Mouse (Mus musculus) lung, postnatal 14 days (tissue): ENCODE data around the gene Haus8.
A peak's percentile ranks its signal among the peaks of the same experiment; 100 is the strongest.
"Not testable (repeated sequence)": the region's sequence is repeated elsewhere in the genome, so short reads cannot be mapped to it uniquely, and the experiment has no call there.

ENCODE experiments used
- DNase-seq: peaks from one replicate; pipeline ENCODE4 v3.0.0; 2021

Haus8 gene

DNA sequence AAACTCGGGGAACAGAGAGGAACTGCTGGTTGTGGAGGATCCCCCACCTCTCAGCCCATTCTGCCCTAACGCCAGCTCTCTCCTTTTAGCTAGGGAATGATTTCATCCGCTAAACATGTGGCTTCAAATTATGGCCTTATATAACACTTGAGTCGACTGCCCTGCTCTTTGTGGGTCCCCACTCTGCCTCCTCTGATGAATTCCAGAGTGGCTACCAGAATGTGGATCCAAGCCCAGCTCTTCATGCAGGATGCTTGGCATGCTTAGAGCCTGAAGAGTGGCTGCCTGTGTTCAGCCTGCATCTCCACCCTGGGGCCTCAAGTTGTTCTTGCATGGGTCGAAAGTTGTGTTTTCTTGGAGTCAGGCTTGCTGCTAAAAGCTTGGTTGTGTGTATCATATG is 9.9 kb upstream of the Haus8 start:
- DNase-seq: peak; percentile 30

DNA sequence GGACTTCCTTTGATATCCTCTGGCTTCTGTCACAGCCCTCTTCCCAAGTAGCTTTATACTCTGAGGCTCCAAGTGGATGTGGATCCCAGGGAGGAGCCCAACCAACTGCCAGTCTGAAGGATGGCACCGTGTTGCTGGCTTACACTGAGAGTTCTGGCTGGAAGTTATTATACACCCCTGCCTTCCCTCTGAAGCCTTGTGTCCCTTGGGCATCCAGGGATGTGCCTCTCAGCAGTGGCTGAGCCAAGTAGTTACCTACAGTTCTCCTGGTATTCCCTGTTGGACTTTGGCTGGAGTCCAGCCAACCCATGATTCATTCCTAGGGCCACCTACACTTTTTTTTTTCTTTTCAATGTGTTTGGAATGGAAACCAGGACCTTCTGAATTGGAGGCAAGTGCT is 9.0 kb upstream of the Haus8 start:
- DNase-seq: not testable (repeated sequence)

DNA sequence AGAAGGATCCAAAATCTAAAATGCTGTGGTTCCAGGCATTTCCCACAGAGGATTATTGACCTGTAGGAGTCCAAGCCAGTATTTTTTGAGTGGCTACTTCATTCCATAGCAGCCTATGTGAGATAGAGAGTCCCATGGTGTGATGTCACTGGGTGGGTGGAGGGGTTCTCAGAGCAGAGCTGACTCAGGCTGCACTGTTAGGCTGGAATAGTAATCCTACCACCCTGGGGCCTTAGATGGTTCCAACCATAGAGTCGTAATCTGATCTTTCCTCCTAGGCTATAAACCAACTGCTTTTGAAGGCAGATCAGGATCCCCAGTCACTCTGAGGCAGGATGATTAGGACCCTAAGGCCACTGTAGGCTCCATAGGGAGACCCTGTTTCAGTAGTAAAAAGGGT is 6.7 kb upstream of the Haus8 start:
- DNase-seq: not testable (repeated sequence)

DNA sequence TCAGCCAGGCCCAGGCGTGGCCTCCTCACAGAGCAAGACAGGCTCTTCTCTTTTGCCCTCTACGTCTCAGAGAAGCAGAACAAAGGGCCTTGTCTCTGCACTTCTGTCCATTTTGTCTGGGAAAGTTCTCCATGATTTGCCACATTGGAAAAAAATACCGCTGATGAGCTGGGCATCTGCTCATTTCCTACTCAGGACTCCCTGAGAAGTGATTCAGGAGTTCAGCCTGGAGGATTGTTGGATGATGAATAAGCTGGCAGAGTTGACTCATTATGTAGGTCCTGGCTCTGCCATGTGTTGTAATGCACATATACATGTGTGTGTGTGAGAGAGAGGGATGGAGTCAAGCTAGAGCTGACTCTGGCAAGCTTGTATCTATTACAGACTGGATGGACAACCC is 3.4 kb upstream of the Haus8 start:
- no peak for DNase-seq

DNA sequence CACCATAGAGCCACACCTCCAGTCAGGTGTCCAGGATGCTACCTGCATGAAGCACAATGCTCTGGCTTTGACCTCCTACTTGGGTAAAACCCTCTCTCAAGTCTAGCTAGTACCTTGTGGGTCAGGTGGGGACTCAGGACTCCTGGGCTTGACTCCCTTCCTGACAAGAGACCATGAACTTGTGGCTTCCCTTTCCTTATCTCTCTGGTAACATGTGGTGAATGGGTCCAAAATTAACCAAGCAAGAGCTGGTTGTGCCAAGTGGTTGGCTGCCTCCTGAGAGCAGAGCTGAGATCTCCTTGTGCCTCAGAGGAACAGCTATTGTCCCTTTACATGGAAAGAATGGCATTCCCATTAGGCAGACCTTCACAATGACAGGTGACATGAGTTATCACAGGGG is 1.7 kb upstream of the Haus8 start:
- DNase-seq: no peak

DNA sequence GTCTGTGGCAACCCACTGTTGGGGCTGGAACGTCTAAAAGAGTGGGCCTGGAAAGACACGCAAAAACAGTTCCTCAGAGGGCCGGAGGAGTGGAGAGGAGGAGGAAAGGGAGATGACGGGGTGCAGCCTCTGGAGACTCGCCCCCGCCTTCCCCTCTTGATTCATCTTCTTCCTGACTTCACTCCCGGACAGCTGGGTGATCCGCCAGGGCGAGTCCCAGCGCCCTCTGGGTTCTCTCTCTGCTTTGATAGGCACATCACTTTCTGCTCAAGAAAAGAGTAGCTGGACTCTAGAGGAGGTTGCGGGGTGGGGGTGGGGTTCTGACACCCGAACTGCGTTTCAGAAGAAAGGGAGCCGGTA is 397 bp upstream of the Haus8 start:
- peak; percentile 66 for DNase-seq

DNA sequence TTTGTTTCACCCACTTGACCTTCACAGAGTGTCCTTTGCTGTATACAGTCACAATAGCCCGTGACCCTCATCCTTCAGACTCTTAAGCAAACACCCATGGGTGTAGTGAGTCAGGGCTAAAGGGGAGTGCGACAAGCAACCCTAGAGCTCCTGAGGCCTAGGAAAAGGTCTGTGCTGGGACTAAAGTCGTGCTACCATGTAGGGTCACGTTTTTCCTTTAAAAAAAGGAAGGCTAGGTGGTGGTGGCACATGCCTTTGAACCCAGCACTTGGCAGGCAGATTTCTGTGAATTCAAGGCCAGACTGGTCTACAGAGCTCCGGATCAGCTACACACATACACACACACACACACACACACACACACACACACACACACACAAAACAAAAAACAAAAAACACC is 1.1 kb downstream of the Haus8 start:
- DNase-seq: no peak

DNA sequence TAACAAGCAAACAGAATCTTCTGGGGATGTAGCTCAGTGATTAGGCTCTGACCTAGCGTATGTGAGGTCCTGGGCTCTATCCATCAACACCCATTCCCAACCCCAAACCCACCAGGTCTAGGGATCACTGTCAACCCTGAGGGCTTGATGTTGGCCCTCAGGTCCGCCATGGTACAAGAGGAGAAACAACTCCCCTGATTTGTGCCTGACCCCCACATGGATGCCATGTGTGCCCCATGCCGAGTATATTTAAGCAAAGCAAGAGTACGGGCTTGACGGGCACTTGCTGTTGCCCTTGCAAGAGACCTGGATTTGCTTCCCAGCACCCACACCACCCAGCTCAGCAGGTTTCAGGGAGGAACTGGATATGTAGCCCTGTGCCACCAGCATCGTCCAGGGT is 4.4 kb downstream of the Haus8 start:
- DNase-seq: not testable (repeated sequence)

DNA sequence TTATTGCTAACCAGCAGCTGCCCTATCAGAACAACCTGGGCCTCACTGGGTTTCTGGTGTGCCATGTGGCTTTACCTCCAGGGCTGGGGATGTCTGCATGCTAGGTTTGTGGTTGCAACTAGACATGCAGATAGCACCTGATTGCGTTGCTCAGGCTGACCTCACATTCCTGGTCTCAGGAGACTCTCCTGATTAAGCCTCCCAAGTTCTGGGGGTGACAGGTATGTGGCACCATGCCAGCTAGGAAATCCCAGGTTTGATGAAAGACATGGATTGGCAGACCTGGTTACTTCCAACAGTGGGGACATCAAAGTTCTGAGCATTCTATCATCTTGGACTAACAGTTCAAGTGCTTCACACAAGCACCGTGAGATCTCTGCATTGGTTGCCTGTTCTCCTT is 5.0 kb downstream of the Haus8 start:
- no peak for DNase-seq

DNA sequence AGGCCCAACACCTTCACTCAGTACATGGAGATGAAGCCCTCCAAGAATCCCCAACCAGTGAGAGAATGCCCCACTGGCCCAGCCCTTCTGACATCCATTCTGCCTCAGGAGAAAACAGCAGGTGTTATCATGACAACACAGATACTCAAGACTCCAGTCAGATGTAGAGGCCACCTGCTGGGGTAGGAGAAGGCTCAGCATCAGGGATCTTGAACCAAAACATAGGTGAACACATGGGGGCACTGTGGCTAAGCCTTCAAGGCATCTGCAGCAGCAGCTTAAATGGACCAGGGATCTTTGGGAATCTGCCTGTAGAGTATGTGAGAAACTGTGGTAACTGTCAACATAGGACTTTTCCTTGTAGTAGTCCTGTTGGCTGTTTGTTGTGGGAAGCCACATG is 11.5 kb downstream of the Haus8 start:
- DNase-seq: peak; percentile 52

DNA sequence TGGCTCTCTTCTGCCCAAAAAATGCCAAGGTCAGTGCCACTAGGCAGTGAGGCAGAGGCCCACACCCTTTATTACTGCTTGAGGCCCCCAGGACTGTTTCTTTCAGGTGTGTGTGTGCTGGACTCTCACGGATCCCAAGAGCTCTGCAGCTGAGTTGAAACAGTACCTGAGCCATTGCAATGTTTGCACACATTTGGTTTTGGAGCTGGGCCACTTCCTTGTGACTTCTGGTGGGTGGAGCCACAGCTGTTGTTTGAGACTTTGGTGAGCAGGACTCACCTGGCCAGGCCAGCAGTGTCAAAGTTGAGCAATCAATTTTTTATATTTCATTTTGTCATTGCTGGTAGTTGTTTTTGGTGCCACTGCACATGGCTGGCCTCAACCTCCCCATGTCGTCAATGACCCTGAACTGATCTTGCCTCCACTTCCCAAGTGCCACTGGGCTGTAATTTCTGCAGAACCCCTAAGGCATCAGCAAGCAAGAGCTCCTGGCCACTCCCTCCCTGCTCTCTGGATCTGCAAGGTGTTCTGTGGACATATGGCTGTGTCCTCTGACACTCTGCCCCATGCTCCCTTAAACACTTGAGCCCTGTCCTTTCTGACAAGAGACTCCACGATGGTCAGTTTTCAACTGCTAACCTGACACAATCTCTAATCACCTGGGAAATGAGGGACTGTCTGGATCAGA is 16.0 kb downstream of the Haus8 start:
- peak; percentile 58 for DNase-seq

DNA sequence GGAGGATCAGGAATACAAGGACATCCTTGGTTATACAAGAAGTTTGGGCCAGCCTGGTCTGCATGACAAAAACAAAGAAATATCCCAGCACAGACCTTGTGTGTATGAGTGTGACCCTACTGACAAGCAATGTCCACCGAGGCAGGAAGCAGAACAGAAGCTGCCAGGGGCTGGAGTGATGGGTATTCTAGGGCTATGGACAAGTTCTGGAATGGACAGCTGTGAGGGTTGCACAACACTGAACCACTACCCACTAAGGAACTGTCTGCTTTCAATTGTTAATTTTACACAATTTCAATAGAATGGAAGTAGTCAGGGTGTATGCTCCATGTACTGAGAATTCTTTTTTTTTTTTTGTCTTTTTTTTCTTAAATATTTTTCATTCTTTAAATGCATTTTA is 24.5 kb downstream of the Haus8 start:
- DNase-seq: no peak

DNA sequence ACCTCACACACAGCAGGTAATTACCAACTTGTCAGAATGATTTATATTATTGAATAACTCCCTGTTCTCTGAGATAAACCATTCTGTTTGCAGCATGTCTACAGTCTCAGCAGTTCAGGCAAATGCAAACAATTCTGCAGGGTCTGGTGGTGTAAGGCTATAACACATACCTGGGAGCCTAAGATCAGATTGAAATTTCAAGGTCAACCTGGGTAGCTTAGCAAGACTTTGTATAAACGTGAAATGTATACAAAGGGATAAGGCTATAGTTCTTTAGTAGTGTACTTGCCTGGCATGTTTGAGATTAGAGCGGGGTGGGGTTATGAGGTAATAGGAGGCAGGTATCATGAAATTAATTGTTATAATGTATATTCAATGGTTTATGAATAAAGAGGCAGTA is 30.0 kb downstream of the Haus8 start:
- no peak for DNase-seq

DNA sequence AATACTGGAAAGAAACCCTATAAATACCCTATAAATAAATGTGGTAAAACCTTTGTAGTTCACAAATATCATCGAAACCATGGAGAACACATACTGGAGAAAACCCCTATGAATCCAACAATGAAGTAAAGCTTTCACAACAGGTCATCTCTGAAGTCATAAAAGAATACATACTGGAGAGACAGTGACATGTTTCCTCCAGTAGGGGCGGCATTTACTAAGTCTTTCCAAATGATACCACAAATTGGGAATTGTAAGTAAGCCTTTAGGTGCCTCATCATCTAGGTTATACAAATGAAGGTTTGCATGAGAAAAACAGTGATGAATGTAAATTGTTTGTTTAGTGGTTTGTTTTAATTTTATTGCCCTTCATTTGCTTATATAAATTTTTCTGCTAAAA is 48.2 kb downstream of the Haus8 start:
- peak; percentile 31 for DNase-seq

DNA sequence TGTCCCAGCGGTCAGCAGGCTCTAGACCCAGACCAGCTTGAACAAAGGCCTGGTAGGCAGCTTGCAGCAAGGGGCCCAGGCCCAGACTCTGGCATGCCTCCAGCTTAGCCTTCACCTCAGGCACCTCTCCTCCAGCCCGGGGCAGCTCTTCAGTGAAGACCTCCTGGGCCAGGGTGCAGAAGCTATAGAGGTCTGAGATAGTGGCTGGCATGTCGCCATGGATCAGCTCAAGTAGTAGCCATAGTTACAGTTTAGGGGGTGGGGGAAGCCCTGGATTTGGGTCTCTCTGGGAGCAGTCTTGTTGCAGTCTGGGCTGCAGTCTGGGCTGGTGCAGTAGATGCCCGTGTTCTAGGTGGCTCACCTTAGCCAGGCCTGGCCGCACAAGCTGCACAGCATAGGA is 58.5 kb downstream of the Haus8 start:
- not testable (repeated sequence) for DNase-seq

DNA sequence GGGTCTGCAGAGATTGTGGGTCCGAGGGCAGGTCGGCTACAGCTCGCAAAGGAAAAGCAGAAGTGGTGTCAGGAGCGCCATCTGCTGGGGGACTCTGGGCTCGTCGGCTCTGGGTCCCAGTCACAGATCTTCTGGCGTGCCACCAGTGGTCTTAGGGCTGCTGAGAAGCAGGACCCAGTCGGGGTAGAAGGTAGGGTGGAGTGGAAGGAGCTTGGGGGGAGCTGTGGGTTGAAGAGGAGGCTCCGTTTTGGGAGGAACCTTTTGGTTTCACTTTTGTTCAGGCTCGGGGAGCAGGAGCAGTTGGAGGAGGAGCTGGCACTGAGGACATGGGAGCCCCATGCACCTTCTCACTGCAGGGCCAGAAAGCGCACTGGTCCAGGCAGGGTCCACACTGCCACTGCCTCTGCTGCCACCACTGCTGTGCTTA is 67.2 kb downstream of the Haus8 start:
- peak; percentile 14 for DNase-seq
